Mouse (Mus musculus) skeletal muscle tissue, adult 2 months (tissue): ENCODE results near the gene Dhrs7b.

Experiments
- DNase-seq: peaks from one replicate; pipeline ENCODE4 v3.0.0-alpha.2; 2012; ENCODE audit warnings: low read depth, low spot score

Dhrs7b gene

DNA sequence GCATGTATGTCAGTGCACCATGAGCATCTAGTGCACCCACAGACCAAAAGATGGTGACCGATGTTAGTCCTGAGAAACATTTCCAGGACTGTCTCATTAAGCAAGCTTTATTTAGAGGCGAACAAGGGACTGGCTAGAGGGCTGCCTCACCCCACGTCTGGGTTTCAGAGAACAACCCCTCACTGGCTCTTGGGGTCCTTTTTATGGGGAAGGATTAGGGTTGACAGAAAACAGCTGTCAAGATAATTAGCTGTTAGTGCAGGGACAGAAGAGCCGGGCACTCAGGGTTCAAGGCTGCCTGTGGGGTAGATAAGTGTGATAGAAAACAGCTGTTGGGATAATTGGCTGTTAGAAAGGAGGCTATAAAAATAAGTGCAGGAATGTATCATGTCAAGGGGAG lies 65.5 kb downstream of the Dhrs7b start:
- no peak for DNase-seq

DNA sequence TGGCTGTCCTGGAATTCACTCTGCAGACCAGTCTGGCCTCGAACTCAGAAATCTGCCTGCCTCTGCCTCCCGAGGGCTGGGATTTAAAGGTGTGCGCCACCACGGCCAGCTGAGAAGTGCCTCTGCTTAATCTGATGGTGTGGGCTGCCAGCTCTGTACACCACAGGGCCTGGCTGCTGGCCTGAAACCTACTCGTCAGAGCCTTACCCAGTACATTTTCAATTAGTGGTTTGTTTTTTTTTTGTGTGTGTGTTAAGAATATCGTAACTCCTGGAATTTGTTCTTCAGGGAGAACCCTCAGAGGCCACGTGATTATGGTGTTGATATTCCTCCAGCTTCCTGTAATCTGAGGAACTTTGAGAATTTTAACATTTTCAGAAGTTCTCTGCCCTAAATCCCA lies 71.6 kb downstream of the Dhrs7b start:
- DNase-seq = no peak

DNA sequence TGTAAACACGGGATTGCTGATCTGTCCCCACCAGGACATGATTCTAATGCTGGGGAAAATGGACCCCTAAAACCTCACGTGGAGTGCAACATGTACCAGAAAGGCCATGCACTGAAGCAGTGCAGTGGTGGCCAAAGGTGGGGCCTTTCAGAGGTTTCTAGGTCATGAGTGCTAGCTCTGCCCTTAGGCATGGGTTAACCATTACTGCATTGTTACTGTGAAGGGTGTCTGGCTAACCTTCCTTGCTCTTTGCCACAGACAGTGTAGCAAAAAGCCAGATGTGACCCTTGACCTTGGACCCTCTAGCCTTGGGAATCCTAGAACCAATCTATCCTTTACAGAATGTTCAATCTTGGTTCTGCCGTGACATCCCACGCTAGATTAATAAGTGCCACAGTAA lies 72.1 kb downstream of the Dhrs7b start:
- DNase-seq = no peak

- DNase-seq = no peak
These were observed 73.2 kb downstream of the Dhrs7b start for GRCm38 (mm10) chr11:60903661-60904061.

- no peak for DNase-seq
These were observed 75.1 kb downstream of the Dhrs7b start for GRCm38 (mm10) chr11:60905407-60906120.

- DNase-seq = no peak
These were observed 76.0 kb downstream of the Dhrs7b start for GRCm38 (mm10) chr11:60906449-60906848.

DNA sequence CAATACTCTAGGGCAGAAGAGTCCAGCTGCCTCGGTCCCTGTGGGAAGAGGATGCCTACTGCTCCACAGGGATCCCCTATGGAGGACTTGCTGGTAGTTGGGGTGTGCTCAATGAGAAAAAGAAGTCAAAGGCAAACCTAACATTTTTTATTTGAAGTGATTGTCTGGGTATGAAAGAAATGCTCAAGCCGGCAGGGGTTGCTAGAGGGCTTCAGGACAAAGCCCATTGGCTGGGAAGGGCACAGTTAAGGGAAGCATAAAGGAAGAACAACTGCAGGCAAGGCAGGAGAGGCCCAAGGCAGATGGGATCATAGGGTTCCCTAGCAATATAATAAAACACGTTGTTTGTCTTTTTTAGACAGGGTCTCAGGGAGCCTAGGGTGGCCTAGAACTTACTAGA lies 77.6 kb downstream of the Dhrs7b start:
- DNase-seq = no peak

GRCm38 (mm10) chr11:60909626-60910025 lies 79.2 kb downstream of the Dhrs7b start:
- DNase-seq = no peak
